Mouse (Mus musculus) testis, adult 2 months (tissue): Measurements from ENCODE around the gene Vipr1. TPM values are rescaled to one million over a fixed set of nuclear protein-coding genes. Genes with fewer than 3 reads are reported as not detected.

ENCODE experiments used
- H3K27ac ChIP-seq: fragments of 200-500 bp; 2 replicates; pipeline ENCODE4 v1.5.1; 2012; ENCODE audit warnings: low read depth, low read length; ENCODE audit not compliant: control insufficient read depth, insufficient read depth
- H3K27me3 ChIP-seq: fragments of 200-500 bp; 2 replicates; pipeline ENCODE4 v1.6.1; 2012; ENCODE audit warnings: mild to moderate bottlenecking, low read length, moderate library complexity; ENCODE audit not compliant: control insufficient read depth, insufficient read depth
- H3K36me3 ChIP-seq: fragments of 200-500 bp; 2 replicates; pipeline ENCODE4 v1.6.1; 2012; ENCODE audit warnings: mild to moderate bottlenecking, low read length; ENCODE audit not compliant: control insufficient read depth, insufficient read depth
- H3K4me1 ChIP-seq: fragments of 200-500 bp; 2 replicates; pipeline ENCODE4 v1.6.1; 2012; ENCODE audit warnings: low read length; ENCODE audit not compliant: control insufficient read depth, insufficient read depth
- H3K4me3 ChIP-seq: fragments of 200-500 bp; 2 replicates; pipeline ENCODE4 v1.5.1; 2012; ENCODE audit warnings: low read depth, mild to moderate bottlenecking, low read length, moderate library complexity, mixed read lengths; ENCODE audit not compliant: control insufficient read depth
- CTCF ChIP-seq: fragments of 200-500 bp; IDR thresholded peaks from 2 replicates; pipeline ENCODE4 v1.5.1; 2012; ENCODE audit warnings: low read depth, mild to moderate bottlenecking, inconsistent platforms, low read length, moderate library complexity; ENCODE audit not compliant: control insufficient read depth, insufficient read depth, insufficient replicate concordance
- POLR2A ChIP-seq: fragments of 200-500 bp; IDR thresholded peaks from 2 replicates; pipeline ENCODE4 v1.6.1; 2012; ENCODE audit warnings: low read depth, mild to moderate bottlenecking, inconsistent platforms, low read length, moderate library complexity; ENCODE audit not compliant: control insufficient read depth
- polyA plus RNA-seq: library from polyadenylated mRNA; depleted of rRNA; stranded (reverse); fragments of >200 nt; gene quantifications from 2 replicates; pipeline ENCODE4 v1.2.3, GENCODE M21; 2012

Gene Vipr1
- polyA plus RNA-seq, 1 experiment, result 0.42 TPM

DNA sequence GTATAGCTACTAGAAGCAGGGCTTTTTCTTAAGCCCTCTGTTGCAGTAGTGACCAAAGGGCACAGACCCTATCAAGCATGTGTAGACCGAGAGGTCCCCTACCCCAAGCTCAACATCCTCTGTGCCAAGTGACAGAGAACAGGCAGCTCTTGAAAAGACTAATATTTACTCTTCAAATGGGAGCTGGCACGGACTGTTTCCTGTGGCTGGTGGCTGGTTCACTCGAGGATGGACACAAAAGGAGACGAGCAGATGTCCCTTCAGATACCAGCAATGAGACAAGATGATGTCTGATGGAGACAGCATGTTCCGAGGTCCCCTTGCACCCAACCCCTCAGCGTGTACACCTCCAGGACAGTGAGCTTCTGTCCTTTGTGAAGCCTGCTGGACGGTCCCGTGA is 35.0 kb downstream of the Vipr1 start:
- no peaks in the 10 kb centered on the region for H3K36me3 ChIP-seq
- no peaks in the 10 kb centered on the region for H3K27me3 ChIP-seq
- no peak overlapping the region for H3K4me3 ChIP-seq
- no peaks in the 10 kb centered on the region for H3K4me1 ChIP-seq
- TF ChIP-seq CTCF (no peak), POLR2A (no peak)
- H3K27ac ChIP-seq, result no peak overlapping the region

- Histone ChIP-seq H3K4me1 (no peaks in the 10 kb centered on the region), H3K36me3 (no peaks in the 10 kb centered on the region), H3K27me3 (no peaks in the 10 kb centered on the region), H3K4me3 (no peak overlapping the region), H3K27ac (no peak overlapping the region)
- TF ChIP-seq CTCF, result peak; percentile 67
- no peak for TF ChIP-seq POLR2A
Measured at GRCm38 (mm10) chr9:121679549-121679948, 37.0 kb downstream of the Vipr1 start.

GRCm38 (mm10) chr9:121681191-121681590 is 38.7 kb downstream of the Vipr1 start:
- Histone ChIP-seq H3K36me3 (no peaks in the 10 kb centered on the region), H3K4me3 (no peak overlapping the region), H3K4me1 (no peaks in the 10 kb centered on the region), H3K27ac (no peak overlapping the region), H3K27me3 (no peaks in the 10 kb centered on the region)
- TF ChIP-seq POLR2A (no peak), CTCF (no peak)

DNA sequence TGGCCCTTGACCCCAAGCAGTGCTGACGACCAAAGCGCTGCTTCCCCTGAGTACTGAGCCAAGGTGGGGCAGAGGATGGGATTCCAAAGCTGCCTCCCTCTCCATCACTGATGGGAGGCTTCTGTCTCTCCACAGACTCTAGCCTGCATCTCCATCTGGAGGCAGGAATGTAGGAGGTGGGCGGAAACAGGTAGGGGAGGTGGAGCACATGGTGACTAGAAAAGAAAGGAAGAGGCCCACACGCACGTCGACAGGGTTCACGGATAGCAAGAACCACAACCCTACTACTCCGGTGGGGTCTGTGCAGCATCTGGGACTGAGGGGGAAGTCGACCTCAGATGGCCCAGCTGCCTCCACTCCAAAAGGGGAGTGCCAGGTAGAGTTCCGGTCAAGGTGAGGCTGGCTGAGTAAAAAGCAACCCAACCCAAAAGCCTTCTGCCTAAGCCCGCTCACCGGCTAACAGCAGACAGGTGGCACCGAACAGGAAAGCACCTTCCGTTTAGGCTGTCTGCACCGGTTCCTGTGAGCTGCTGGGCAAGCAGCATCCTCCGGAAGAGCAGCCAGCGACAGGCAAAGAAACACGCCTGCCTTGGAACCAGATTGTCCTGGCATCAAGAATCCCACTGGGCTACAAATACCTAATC is 39.6 kb downstream of the Vipr1 start:
- TF ChIP-seq POLR2A (no peak), CTCF (no peak)
- H3K36me3 ChIP-seq, result no peaks in the 10 kb centered on the region
- H3K4me1 ChIP-seq, result no peaks in the 10 kb centered on the region
- no peak overlapping the region for H3K4me3 ChIP-seq
- no peak overlapping the region for H3K27ac ChIP-seq
- no peaks in the 10 kb centered on the region for H3K27me3 ChIP-seq

DNA sequence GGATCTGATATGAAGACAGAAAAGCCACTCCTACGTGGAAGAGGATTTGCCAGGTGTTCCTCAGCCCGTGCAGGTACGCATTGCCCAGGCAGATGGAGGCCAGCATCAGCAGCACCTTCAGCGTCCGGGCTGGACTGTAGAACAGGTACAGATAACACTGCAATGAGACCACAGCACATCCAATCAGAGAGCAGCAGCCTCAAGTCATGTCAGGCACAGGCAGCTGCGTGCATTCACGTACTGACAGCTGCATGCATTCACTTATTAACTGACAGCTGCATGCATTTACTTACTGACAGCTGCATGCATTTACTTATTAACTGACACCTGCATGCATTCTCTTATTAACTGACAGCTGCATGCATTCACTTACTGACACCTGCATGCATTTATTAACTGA is 42.2 kb downstream of the Vipr1 start:
- no peak overlapping the region for H3K4me3 ChIP-seq
- no peaks in the 10 kb centered on the region for H3K36me3 ChIP-seq
- TF ChIP-seq CTCF (no peak), POLR2A (no peak)
- H3K4me1 ChIP-seq, result peaks cover 3% of the 10 kb centered on the region; the same call in 1 of the 2 replicates
- H3K27me3 ChIP-seq, result no peaks in the 10 kb centered on the region
- no peak overlapping the region for H3K27ac ChIP-seq

GRCm38 (mm10) chr9:121690200-121690651 is 47.7 kb downstream of the Vipr1 start:
- peaks cover 13% of the 10 kb centered on the region for H3K4me1 ChIP-seq
- H3K27ac ChIP-seq, result 0 out of 2 replicates have a peak overlapping the region, but pooled peaks have one; percentile 41
- TF ChIP-seq POLR2A, result no peak
- no peak for TF ChIP-seq CTCF
- peak overlapping the region; percentile 82 for H3K4me3 ChIP-seq
- no peaks in the 10 kb centered on the region for H3K27me3 ChIP-seq
- no peaks in the 10 kb centered on the region for H3K36me3 ChIP-seq

- Histone ChIP-seq H3K27ac (peak overlapping the region; percentile 41; the same call in 1 of the 2 replicates), H3K36me3 (no peaks in the 10 kb centered on the region), H3K27me3 (no peaks in the 10 kb centered on the region), H3K4me3 (peak overlapping the region; percentile 82), H3K4me1 (peaks cover 13% of the 10 kb centered on the region)
- no peak for TF ChIP-seq POLR2A
- no peak for TF ChIP-seq CTCF
Measured at GRCm38 (mm10) chr9:121690734-121691133, 48.2 kb downstream of the Vipr1 start.
